Mouse (Mus musculus) CH12.LX (cell line): Measurements from ENCODE around the gene Cilp2.

Source experiments
- CTCF ChIP-seq, 2 experiments: IDR thresholded peaks in 1 of 2; conservative IDR thresholded peaks in 1 of 2; 2 replicates each; pipeline ENCODE4 v1.5.1; 2011 to 2012; ENCODE audit warnings: low read depth in 2 of 2, low read length in 2 of 2, improper control_type of control experiment in 1 of 2, inconsistent platforms in 1 of 2, mild to moderate bottlenecking in 1 of 2, moderate library complexity in 1 of 2
- EP300 ChIP-seq: IDR thresholded peaks from 2 replicates; pipeline ENCODE4 v1.6.1; 2011; ENCODE audit warnings: low read length, improper control_type of control experiment
- POLR2A ChIP-seq: IDR thresholded peaks from 2 replicates; pipeline ENCODE4 v1.6.1; 2011; ENCODE audit warnings: low read depth, mild to moderate bottlenecking, improper control_type of control experiment, low read length

GRCm38 (mm10) chr8:69861251-69861650 is 26.2 kb downstream of the Cilp2 start:
- TF ChIP-seq POLR2A = no peak
- TF ChIP-seq CTCF (conservative IDR thresholded peaks at IDR 0.05 in 1 of 2, IDR thresholded peaks at IDR 0.05 in 1 of 2; ENCODE audit: low read depth in 2 of 2, low read length in 2 of 2) = no peak
- TF ChIP-seq EP300 = no peak
